Mouse (Mus musculus) skeletal muscle tissue, adult 2 months (tissue): ENCODE measurements at regions not wholly inside any gene's neighbourhood (a gene's known extent, or its start where the extent isn't known, plus 50 kb on each side); places are given as distances from the start of the nearest gene placed in this dataset.

Experiments
- DNase-seq: peaks from one replicate; pipeline ENCODE4 v3.0.0-alpha.2; 2012; ENCODE audit warnings: low read depth, low spot score

GRCm38 (mm10) chr2:135606306-135606705 lies 52.5 kb upstream of the Plcb4 start:
- DNase-seq = no peak
